ENCODE assay signal across 15 mouse cellular contexts in genomic region chr19:29500333-29500732, GRCm38 (mm10).
"Had no signal": no experiment of that assay in that cellular context is flagged by ENCODE, and none has a peak within 500 bp of the region (broad histone marks: within the 10 kb centered on the region; RNA-seq: fewer than 3 reads in every experiment).

No protein-coding gene starts in this region.

- H3K27me3 ChIP-seq: intestine, embryonic 15.5 days; kidney, embryonic 15.5 days; limb, embryonic 13.5 days; liver, embryonic 13.5 days; megakaryocyte, embryonic 14.5 days; midbrain, embryonic 13.5 days; stomach, embryonic 15.5 days had no signal

- H3K27ac ChIP-seq: intestine, embryonic 15.5 days; kidney, embryonic 15.5 days; limb, embryonic 10.5 days; limb, embryonic 13.5 days; midbrain, embryonic 13.5 days; stomach, embryonic 15.5 days had no signal

- DNase-seq: kidney, adult 11 months; kidney, adult 8-10 months; layer of hippocampus, adult 9-11 months; liver; liver, embryonic 13.5 days; lung, embryonic 14.5 days; right cerebral cortex, postnatal 25 days had no signal

- H3K9me3 ChIP-seq: intestine, embryonic 15.5 days; kidney, embryonic 15.5 days; limb, embryonic 10.5 days; limb, embryonic 13.5 days; liver, embryonic 13.5 days; megakaryocyte, embryonic 14.5 days; midbrain, embryonic 10.5 days; midbrain, embryonic 13.5 days; stomach, embryonic 15.5 days had no signal

- H3K9ac ChIP-seq: intestine, embryonic 15.5 days; kidney, embryonic 15.5 days; limb, embryonic 13.5 days; lung, embryonic 14.5 days; midbrain, embryonic 13.5 days; stomach, embryonic 15.5 days had no signal

- H3K4me1 ChIP-seq: intestine, embryonic 15.5 days; limb, embryonic 10.5 days; midbrain, embryonic 10.5 days; midbrain, embryonic 13.5 days; stomach, embryonic 15.5 days had no signal

- H3K4me3 ChIP-seq: intestine, embryonic 15.5 days; midbrain, embryonic 13.5 days had no signal

- H3K36me3 ChIP-seq: intestine, embryonic 15.5 days; kidney, embryonic 15.5 days; limb, embryonic 10.5 days; limb, embryonic 13.5 days; liver, embryonic 13.5 days; midbrain, embryonic 10.5 days; midbrain, embryonic 13.5 days; stomach, embryonic 15.5 days had no signal
